In the genomic region with DNA sequence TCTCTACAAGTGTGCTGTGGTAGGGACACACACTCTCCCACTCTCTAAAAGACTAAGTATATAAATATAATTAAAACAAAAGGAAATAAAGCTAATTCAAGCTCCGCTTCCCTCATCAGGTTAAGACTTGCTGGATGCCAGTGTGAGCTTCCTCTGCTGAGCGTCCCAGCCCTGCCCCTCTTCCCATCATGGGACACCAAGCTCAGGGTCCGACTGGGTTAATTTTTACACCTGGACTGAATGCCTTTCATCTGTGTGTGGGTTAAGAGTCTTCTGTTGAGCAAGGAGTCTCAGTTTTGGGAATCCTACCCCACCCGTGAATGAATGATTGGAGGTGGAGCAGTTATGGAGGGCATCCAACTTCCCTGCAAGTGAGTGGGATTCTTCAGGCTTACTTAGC, we compare ENCODE assay signal across 9 mouse cellular contexts. TPM values are rescaled to one million over a fixed set of nuclear protein-coding genes. Genes with fewer than 3 reads are reported as not detected.
A peak's percentile ranks its signal among the peaks of the same experiment; 100 is the strongest.
DNase-seq lines count a peak whose midpoint lies in the region; ATAC-seq and TF ChIP-seq lines count a peak whose summit lies in the region.
"Had no signal": no experiment of that assay in that cellular context is flagged by ENCODE, and none has a peak within 500 bp of the region (broad histone marks: within the 10 kb centered on the region; RNA-seq: fewer than 3 reads in every experiment).

No protein-coding gene starts in this region.

- 50% methylated on average over 4 of the region's 4 CpGs for WGBS in lung, embryonic 15.5 days
- 64% methylated on average over 4 of the region's 4 CpGs for WGBS in hindbrain, embryonic 14.5 days
- 62% methylated on average over 4 of the region's 4 CpGs for WGBS in limb, embryonic 14.5 days
- 52% methylated on average over 4 of the region's 4 CpGs for WGBS in stomach, embryonic 16.5 days

- H3K36me3 ChIP-seq in lung, embryonic 15.5 days, result no peaks in the 10 kb centered on the region
- H3K36me3 ChIP-seq in hindbrain, embryonic 14.5 days (replicated peaks; ENCODE audit: control insufficient read depth, insufficient read depth), result no peaks in the 10 kb centered on the region
- H3K36me3 ChIP-seq in limb, embryonic 14.5 days (ENCODE audit: control insufficient read depth, insufficient read depth, low read length), result no peaks in the 10 kb centered on the region
- no peaks in the 10 kb centered on the region for H3K36me3 ChIP-seq in stomach, embryonic 16.5 days (ENCODE audit: control insufficient read depth, insufficient read depth, low read length)

- peaks cover 45% of the 10 kb centered on the region for H3K4me1 ChIP-seq in lung, embryonic 15.5 days
- H3K4me1 ChIP-seq in hindbrain, embryonic 14.5 days (replicated peaks; ENCODE audit: control insufficient read depth, insufficient read depth, low read length), result peaks cover 6% of the 10 kb centered on the region; the same call in 1 of the 2 replicates
- H3K4me1 ChIP-seq in limb, embryonic 14.5 days (ENCODE audit: control insufficient read depth, insufficient read depth, low read length), result peaks cover 23% of the 10 kb centered on the region
- H3K4me1 ChIP-seq in stomach, embryonic 16.5 days (ENCODE audit: control insufficient read depth, insufficient read depth, low read length), result peaks cover 38% of the 10 kb centered on the region

- no peak for TF ChIP-seq POLR2A in limb, embryonic 14.5 days (IDR thresholded peaks at IDR 0.05; ENCODE audit: borderline replicate concordance, extremely low read depth, insufficient read depth, insufficient read length)

- ATAC-seq in lung, embryonic 15.5 days (ENCODE audit: borderline replicate concordance, extremely low read depth, low FRiP score, low TSS enrichment), result no peak
- no peak for ATAC-seq in hindbrain, embryonic 14.5 days (ENCODE audit: low FRiP score)
- no peak for ATAC-seq in limb, embryonic 14.5 days (ENCODE audit: low FRiP score, low read depth)
- no peak for ATAC-seq in stomach, embryonic 16.5 days (ENCODE audit: insufficient read depth, low FRiP score)
- no peak for ATAC-seq in megakaryocyte progenitor cell, adult 5-6 weeks (replicated peaks; ENCODE audit: poor library complexity)

- no peaks in the 10 kb centered on the region for H3K9me3 ChIP-seq in lung, embryonic 15.5 days
- no peaks in the 10 kb centered on the region for H3K9me3 ChIP-seq in hindbrain, embryonic 14.5 days (ENCODE audit: control insufficient read depth, low read length)
- H3K9me3 ChIP-seq in limb, embryonic 14.5 days (ENCODE audit: control insufficient read depth, low read length), result no peaks in the 10 kb centered on the region
- H3K9me3 ChIP-seq in stomach, embryonic 16.5 days (replicated peaks; ENCODE audit: control insufficient read depth, low read length), result no peaks in the 10 kb centered on the region

- peak overlapping the region; percentile 66 for H3K4me2 ChIP-seq in lung, embryonic 15.5 days
- H3K4me2 ChIP-seq in hindbrain, embryonic 14.5 days (replicated peaks), result peak overlapping the region; percentile 54
- H3K4me2 ChIP-seq in limb, embryonic 14.5 days (replicated peaks; ENCODE audit: low read depth, low read length, severe bottlenecking), result peak overlapping the region; percentile 60
- H3K4me2 ChIP-seq in stomach, embryonic 16.5 days (ENCODE audit: low read depth, low read length), result peak overlapping the region; percentile 62

- H3K27ac ChIP-seq in lung, embryonic 15.5 days, result peak overlapping the region; percentile 93
- H3K27ac ChIP-seq in hindbrain, embryonic 14.5 days, result peak overlapping the region; percentile 73
- peak overlapping the region; percentile 77 for H3K27ac ChIP-seq in limb, embryonic 14.5 days (replicated peaks; ENCODE audit: low read depth, low read length)
- peak overlapping the region; percentile 96 for H3K27ac ChIP-seq in stomach, embryonic 16.5 days (ENCODE audit: low read length)

- no peak for DNase-seq in lung, postnatal 14 days
- DNase-seq in hindbrain, embryonic 14.5 days (ENCODE audit: low spot score), result no peak
- no peak for DNase-seq in limb, embryonic 14.5 days (ENCODE audit: low spot score)
- DNase-seq in cerebellum, postnatal 14 days, result no peak
- no peak for DNase-seq in cerebellum, postnatal 25 days

- H3K27me3 ChIP-seq in lung, embryonic 15.5 days, result no peaks in the 10 kb centered on the region
- H3K27me3 ChIP-seq in hindbrain, embryonic 14.5 days (ENCODE audit: control insufficient read depth, insufficient read depth, low read length), result no peaks in the 10 kb centered on the region
- H3K27me3 ChIP-seq in limb, embryonic 14.5 days (ENCODE audit: control insufficient read depth, insufficient read depth, low read length), result no peaks in the 10 kb centered on the region
- no peaks in the 10 kb centered on the region for H3K27me3 ChIP-seq in stomach, embryonic 16.5 days (ENCODE audit: control insufficient read depth, insufficient read depth, low read length)

- H3K4me3 ChIP-seq in lung, embryonic 15.5 days, result peak overlapping the region; percentile 34
- peak overlapping the region; percentile 27 for H3K4me3 ChIP-seq in hindbrain, embryonic 14.5 days (replicated peaks; ENCODE audit: low read length)
- H3K4me3 ChIP-seq in limb, embryonic 14.5 days (replicated peaks; ENCODE audit: low read length), result peak overlapping the region; percentile 28
- H3K4me3 ChIP-seq in stomach, embryonic 16.5 days (replicated peaks; ENCODE audit: low read length), result peak overlapping the region; percentile 37

- H3K9ac ChIP-seq in lung, embryonic 15.5 days, result peak overlapping the region; percentile 28; the same call in 1 of the 2 replicates
- peak overlapping the region; percentile 48 for H3K9ac ChIP-seq in hindbrain, embryonic 14.5 days
- H3K9ac ChIP-seq in limb, embryonic 14.5 days (ENCODE audit: low read depth, low read length, severe bottlenecking), result peak overlapping the region; percentile 46; the same call in 1 of the 2 replicates
- peak overlapping the region; percentile 64 for H3K9ac ChIP-seq in stomach, embryonic 16.5 days (ENCODE audit: low read length)

RNA-seq across cellular contexts. Expression of a gene that starts 35.6 kb away (rescaled TPM):
- polyA plus RNA-seq in lung, embryonic 15.5 days (2015; fragmentation: Nextera tagmentation; extraction: Ambion mirVana), result not detected in 2 replicates
- polyA plus RNA-seq in hindbrain, embryonic 14.5 days (2014; fragmentation: Nextera tagmentation; extraction: Ambion mirVana), result not detected in 2 replicates
- not detected in 2 replicates for polyA plus RNA-seq in limb, embryonic 14.5 days (2012; rRNA removed)
- not detected in 2 replicates for polyA plus RNA-seq in limb, embryonic 14.5 days (2014; fragmentation: Nextera tagmentation; extraction: Ambion mirVana)
- polyA plus RNA-seq in stomach, embryonic 16.5 days (2015; fragmentation: Nextera tagmentation; extraction: Ambion mirVana), result not detected in 2 replicates
- not detected in 2 replicates for total RNA-seq in megakaryocyte progenitor cell, adult 5-6 weeks (2015)
- total RNA-seq in megakaryocyte progenitor cell, adult 5-6 weeks (2017), result not detected in 2 replicates
- total RNA-seq: layer of hippocampus, postnatal 36 days had no signal
